Mouse (Mus musculus) thymus, postnatal 10 days (tissue): ENCODE measurements around the gene Zdhhc16.

Experiments used
- DNase-seq, 2 experiments: peaks; one replicate each; pipeline ENCODE4 v3.0.0; 2021; ENCODE audit warnings: low spot score in 2 of 2

Zdhhc16 gene

DNA sequence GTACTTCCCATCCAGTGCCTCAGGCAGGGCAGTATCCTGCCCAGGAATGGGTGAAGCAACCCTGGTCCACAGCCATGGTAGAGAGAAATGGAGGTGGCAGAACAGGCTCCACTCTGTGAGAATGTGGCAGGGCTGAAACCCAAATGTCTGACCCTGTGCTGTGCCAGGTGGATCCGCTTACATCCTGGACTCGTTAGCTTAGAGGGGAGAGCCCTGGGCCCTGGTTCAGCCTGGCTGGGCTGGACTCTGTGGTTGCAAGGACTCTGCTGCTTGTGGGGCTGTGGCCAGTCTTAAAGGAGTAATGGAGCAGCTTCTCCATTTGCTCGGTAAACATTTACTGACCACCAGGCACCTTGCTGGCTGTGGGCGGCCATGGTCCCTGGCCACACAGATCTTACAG is 53.9 kb downstream of the Zdhhc16 start:
- DNase-seq, result no peak

DNA sequence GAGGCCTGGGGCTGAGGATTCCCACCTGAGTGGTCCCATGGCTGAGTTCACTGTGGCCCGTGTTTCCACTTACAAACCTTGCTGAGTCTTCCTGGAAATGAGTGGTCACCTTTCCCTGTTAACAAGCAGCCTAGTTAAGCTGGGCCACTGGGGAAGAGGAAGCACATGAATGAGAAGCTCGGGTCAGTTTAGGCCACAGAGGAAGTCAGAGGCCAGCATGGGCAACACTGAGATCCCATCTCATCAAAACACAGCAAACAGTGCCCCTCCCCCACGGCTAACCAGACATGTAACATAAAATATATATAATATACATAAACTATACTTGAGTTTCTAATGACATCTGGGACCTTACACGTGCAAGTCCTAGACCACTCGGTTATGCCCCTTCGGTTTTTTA is 56.5 kb downstream of the Zdhhc16 start:
- DNase-seq, result no peak

- DNase-seq, result no peak
These were observed 58.7 kb downstream of the Zdhhc16 start for GRCm38 (mm10) chr19:41991926-41992477.

DNA sequence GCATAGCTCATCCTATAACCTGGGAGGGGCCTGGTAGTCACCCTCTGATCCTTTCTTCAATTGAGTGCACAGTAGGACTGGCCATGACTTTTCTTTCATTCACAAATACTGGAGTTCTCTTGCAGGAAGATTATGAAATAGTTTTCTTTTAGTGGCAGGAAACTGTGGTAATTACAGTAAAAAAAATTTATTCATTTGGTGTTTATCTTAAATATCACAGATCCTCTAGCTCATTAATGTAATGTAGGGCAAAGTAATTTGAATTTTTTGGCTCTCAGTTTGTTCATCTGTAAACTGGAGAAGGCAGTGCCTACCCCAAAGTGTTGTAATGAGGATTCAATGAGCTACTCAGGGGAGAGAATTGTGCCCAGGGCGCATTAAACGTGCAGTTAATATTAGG is 59.7 kb downstream of the Zdhhc16 start:
- no peak for DNase-seq

DNA sequence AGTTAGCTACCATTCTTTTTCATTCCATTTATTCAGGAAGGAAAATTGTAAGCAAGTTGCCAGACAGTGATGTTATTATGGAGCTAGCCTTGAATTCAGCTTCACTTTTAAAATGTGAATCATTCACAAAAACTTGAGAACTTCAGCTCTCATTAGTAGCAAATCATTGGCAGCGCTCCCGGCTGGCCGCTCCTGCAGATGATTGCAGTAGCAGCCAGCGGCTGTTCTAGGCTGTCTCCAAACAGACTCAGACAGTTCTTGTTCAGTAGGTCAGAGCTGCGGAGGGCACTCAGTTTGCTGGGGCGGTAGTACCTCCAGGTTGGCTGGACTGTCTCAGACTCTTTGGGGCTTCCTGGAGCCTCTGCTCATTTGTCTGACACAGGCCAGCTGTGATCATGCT is 60.2 kb downstream of the Zdhhc16 start:
- DNase-seq, result no peak
